Mouse (Mus musculus) CD4-positive, CD25-positive, alpha-beta regulatory T cell, adult 4 months (primary cell): ENCODE results near the gene Defb36. TPM values are rescaled to one million over a fixed set of nuclear protein-coding genes. Genes with fewer than 3 reads are reported as not detected.

ENCODE experiments used
- ATAC-seq: one replicate; pipeline ENCODE4 v1.8.0; 2017
- polyA plus RNA-seq, 2 experiments: library from polyadenylated mRNA; unstranded; fragments of 100-300 nt; shearing (Covaris generic); gene quantifications; one replicate each; pipeline ENCODE4 v1.2.1; 2017

The Defb36 gene
- polyA plus RNA-seq, 2 experiments from 2014 or later, result not detected

GRCm38 (mm10) chr2:152622953-152623352, 18.8 kb downstream of the Defb36 start, which contains the start of gene Defb25:
TSS of gene Defb25 (minus strand) at chr2:152623053.
- no peak for ATAC-seq

DNA sequence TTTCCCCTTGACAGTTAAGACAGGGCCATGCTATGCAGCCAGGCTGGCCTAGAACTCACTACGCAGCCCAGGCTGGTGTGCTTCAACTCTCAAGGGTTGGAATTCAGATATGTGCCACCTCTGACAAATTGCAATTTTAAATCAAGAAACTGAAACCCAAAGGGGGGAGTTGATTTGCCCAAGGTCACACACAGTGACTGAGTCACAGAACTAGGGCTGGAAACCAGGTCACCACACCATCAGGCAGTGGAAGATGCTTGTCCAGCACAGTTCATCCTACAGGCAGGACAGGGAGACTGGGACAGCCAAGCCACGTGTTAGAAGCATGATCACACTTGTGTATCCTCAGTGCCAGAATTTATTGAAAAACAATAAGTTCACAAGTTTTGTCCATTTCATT, 20.4 kb downstream of the Defb36 start:
- no peak for ATAC-seq

GRCm38 (mm10) chr2:152625256-152625655, 21.1 kb downstream of the Defb36 start:
- no peak for ATAC-seq

DNA sequence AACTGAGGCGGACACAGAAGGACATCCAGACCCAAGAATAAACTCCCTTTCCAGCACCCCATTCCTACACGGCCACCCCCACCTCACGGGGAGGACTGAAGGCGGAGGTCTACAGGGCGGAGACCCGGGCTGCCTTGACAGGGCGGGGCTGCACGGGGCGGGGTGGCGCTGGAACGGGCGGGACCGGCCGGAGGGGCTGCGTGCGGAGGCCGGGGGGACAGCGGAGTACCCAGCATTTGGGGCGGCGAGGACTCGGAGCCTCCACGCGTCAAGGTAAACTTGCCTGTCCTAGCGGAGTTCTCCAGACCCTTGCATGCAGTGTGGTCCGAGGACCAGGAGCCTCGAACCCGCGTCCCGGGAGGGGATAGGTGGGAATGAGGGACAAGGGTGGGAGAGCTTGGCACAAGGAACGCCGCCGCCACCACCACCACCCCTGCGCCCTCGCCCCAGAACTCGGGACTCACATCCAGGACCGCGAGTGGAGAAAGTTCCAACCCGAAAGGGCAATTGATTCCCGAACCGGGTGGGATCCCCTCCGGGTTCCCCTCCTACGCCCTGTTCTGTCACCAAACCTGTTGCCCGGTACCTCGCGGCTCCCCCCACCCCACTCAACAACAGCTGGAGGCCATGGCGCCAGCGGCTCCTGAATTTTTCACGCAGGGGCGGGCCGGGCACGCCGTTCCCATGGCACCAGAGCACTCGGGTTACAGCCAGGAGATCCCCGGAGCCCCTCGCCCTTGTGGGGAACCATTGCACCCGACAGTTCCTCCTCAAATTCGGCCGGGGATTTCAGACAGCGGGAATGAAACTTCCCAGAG, 22.9 kb downstream of the Defb36 start, which contains the start of gene Rem1:
Gene Rem1 (plus strand): TSS at position 178 of the 818 bp plus-strand sequence.
- ATAC-seq, result no peak

DNA sequence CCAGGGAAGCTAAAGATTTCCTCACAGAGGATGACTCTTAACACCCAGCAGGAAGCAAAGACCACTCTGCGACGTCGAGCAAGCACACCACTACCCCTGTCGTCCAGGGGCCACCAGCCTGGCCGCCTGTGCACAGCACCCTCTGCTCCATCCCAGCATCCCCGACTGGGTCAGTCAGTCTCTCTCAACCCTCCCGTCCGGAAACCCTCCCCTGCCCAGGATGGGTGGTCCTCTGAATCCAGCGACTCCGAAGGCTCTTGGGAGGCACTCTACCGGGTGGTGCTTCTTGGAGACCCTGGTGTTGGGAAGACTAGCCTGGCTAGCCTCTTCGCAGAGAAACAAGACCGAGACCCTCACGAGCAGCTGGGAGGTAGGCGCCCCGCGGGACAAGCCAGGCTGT, 23.9 kb downstream of the Defb36 start:
- ATAC-seq, result no peak

GRCm38 (mm10) chr2:152629239-152629638, 25.1 kb downstream of the Defb36 start:
- ATAC-seq, result no peak

DNA sequence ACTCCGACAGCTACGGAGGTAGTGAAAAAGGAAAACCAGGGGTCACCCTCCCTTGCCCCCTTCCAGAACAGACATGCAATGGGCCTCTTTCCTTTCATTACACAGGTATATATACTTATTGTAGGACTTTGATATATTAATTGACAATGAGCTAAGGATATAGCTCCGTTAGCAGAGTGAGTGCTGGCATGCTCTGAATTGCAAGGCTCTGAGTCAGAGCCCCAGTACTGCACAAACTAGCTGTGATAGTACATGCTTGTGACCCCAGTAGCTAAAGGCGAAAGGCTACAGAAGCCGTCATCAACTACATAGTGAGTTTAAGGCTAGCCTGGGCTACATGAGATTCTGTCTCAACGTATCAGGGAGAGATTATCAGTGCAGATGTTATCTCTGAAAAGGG, 25.8 kb downstream of the Defb36 start:
- ATAC-seq, result no peak

DNA sequence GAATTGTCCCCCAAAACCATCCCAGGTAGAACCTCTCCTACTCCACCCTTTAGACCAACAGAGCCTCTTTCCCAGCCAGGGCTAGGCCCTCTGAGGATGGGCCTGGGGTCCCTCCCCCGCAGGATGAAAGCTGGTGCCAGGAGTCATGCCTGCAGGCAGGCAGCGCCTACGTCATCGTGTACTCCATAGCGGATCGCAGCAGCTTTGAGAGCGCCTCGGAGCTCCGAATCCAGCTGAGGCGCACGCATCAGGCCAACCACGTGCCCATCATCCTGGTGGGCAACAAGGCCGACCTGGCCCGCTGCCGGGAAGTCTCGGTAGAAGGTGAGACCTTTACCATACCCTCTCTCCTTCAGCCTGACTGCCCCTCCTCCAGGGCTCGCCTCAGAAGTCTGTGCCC, 29.2 kb downstream of the Defb36 start:
- ATAC-seq, result no peak

DNA sequence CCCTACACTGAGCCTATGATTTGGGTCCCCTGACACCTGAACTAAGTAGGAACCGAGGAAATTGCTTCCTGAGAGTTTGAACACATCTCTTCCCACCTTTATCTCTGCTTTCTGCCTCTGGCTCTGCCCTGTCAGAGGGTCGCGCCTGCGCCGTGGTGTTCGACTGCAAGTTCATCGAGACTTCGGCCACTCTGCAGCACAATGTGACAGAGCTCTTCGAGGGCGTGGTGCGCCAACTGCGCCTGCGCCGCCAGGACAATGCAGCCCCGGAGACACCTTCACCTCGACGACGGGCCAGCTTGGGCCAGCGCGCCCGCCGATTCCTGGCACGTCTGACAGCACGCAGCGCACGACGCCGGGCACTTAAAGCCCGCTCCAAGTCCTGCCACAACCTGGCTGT, 30.2 kb downstream of the Defb36 start:
- ATAC-seq, result no peak

DNA sequence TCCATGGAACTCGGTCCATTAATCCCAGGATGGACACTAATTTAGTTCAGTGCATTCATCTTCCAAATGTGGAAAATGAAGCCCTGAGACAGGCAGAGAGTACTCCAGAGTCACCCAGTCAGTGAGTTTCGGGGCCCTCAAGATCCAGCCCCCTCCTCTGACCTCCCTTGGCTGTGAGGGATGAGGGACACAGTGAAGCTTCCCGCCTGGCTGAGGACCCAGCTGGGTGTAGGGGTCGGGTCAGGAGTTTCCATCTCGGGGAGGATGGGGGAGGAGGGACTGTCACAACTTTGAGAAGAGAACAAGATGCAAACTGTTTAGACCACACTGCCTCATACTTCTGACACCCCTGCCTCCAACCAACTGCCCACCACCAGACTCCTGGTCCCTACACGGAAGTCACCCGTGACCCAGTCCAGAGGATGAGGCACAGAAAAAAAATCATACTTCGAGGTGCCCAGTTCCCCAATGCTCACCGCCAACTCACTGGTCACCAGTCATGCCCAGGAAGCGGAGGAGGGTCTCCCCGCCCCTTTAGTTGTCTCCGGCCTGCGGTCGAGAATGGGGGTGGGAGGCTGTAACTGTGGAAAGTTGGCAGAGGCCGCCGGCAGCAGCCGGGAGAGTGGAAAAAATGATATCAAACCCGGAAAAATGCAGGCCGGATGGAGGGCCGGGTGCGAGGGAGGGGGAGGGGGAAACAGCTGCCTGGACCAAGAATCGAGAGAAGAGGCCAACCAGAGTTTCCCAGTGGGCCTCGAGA, 32.3 kb downstream of the Defb36 start:
- ATAC-seq, result no peak

DNA sequence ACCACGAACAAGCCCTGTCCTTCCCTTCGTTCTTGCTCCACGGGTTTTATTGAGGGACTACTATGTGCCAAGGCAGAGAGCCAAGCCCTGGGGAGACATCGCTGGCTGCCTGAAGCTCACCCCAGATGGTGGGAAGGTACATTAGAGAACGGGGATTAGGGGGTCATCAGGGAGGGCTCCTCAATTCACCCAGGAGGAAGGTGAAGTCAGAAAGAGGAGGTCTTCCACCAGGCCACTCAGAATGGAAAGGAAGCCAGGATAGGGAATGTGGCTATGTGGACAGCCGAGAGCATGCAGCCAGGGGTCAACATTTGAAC, 32.8 kb downstream of the Defb36 start:
- ATAC-seq, result no peak

DNA sequence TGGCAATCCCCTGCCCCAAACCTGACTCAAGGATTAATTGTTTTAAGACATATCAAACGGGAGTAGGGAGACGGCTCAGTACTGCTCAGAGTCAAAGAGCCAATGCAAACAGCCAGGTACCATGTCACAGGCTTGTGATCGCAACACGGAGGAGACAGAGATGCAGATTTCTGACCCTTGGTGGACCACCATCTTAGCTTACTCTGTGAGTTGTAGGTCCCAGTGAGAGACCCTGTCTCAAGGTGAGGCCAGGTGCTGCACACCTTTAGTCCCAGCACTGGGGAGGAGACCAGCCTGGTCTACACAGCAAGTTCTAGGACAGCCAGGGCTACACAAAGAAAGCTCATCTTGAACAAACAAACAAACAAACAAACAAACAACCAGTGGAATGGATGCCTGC, 33.3 kb downstream of the Defb36 start:
- ATAC-seq, result no peak

DNA sequence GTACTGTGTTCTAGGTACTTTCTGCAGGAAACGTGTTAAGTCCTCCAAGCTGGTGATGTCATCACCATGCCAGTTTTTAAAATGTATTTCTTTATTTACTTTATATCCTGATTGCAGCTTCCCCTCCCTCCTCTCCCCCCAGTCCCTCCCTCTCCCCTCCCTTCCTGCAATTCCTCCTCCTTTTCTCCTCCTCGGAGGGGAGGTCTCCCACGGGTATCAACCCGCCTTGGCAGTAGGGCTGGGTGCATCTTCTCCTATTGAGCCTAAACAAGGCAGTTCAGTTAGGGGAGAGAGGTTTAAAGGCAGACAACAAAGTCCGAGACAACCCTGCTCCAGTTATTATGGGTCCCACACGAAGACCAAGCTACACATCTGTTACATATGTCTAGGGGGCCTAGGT, 34.7 kb downstream of the Defb36 start:
- ATAC-seq, result no peak

GRCm38 (mm10) chr2:152639406-152640113, 35.4 kb downstream of the Defb36 start:
- no peak for ATAC-seq

DNA sequence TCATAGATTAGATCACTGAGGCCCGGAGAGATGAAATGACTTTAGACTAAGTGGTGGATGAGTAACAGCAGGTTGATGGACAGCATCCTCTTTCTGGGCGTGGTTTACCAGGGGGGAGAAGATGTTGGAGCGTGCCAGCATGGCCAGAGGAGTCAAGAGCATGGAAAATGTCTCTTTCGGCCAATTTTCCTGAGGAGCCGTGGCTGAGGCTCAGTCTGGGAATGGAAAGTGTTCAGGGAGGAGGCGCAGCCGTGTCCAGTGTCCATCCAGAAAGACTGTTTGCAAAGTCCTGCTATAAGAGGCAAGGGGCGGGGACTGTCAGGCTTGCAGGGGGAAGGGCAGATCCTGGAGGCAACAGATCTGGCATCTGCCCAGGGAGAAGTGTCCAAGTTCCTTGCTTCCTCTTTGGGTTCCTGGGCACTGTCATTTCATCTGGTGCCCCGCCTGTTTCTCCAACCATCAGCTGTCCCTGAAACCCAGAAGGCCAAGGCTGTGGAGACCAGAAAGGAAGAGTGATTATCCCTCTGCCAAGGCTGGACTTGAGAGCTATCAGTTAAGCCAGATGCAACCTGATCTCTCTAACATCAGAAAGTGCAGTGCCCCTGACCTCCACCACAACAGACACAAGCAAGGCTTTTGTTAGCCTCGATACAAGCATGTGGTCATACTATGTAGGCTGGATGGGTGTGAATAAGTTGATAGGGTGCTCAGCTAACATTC, 48.9 kb downstream of the Defb36 start:
- ATAC-seq, result no peak

DNA sequence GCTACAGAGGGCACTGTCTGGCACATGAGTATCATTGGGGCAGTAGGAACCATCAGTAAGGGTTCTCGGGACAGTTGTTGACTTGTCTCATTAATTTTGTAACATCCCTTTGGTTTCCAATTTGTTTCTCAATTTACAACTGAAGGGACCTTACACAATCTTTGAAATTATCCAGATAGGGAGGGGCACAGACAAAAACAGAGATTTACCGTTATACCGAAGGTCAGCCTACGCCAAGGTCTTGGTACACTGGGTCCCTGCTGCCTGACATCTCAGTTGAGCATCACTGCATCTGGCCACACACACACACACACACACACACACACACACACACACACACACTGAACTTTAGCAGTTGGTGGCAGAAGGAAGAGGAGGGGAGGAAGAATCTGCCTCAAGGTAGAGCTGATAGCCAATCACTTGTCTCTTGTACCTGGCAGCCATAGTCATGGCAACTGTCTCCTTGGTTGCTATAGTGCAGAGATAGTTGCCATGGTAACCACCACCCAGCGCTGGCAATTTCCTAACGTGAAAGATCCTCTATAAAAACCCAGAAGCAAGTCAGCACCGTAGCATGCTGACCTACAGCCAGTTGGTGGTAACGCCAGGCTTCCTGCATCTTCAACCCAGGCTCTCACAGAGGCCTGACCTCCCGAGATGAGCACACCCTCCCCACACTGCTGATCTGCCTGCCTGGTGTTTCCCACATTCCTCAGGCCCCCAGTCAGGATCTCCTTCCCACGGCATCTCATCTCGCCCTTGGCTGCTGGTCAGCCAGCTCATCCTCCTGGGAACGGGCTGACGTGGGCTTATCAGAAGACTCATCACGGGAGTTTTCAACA, 50.0 kb downstream of the Defb36 start:
- peak; percentile 61 for ATAC-seq

DNA sequence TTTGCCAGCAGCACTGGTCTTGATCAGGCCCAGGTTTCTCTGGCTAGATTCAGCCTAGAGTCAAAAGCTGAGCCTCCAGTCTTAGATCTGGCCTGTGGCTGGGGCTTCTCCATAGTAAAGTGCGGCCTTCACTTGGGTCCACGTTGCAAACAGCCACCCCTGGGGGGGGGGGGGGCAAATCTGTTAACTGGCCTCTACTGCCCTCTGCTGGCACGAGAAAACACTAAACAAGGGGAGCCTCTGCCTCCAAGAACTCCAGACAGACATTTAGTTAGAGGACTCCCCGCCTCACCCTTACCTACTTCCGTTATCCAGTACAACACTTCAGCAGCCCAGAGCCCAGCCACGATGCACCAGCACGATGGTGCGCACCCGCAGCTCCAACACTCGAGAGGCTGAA, 53.3 kb downstream of the Defb36 start:
- no peak for ATAC-seq

DNA sequence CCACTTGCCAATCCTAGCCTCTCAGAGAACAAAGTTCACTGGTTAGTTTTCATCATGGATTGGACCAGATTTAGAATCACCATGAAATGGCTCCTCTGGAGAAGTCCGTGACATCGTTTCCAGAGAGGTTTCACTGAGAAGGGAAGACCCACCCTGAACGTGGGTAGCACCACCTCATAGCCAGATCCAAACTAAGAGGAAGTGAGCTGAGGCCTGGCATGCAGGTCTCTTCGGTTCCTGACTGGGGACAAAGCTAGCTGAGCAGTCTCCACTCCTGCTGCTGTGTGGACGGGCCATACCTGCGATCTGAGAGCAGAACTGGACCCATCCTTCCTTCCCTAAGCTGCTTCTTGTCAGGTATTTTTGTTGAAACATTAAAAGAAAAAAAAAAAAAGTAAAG, 57.0 kb downstream of the Defb36 start:
- no peak for ATAC-seq
